In genomic region chr19:10757526-10757925, GRCm38 (mm10) we compare ENCODE assay signal across 21 mouse cellular contexts. TPM values are rescaled to one million over a fixed set of nuclear protein-coding genes. Genes with fewer than 3 reads are reported as not detected.
A peak's percentile ranks its signal among the peaks of the same experiment; 100 is the strongest.
DNase-seq lines count a peak whose midpoint lies in the region; ATAC-seq and TF ChIP-seq lines count a peak whose summit lies in the region.
"Had no signal": no experiment of that assay in that cellular context is flagged by ENCODE, and none has a peak within 500 bp of the region (broad histone marks: within the 10 kb centered on the region; RNA-seq: fewer than 3 reads in every experiment).

No protein-coding gene starts in this region.

- TF ChIP-seq POLR2A in cerebellum, adult 2 months (IDR thresholded peaks at IDR 0.05; ENCODE audit: borderline replicate concordance, insufficient read depth, low read length): no peak

- H3K27me3 ChIP-seq in kidney, postnatal 0 days (ENCODE audit: insufficient read depth, low read length): no peaks in the 10 kb centered on the region
- no peaks in the 10 kb centered on the region for H3K27me3 ChIP-seq in cerebellum, adult 2 months (ENCODE audit: control insufficient read depth, insufficient read depth, low read length)
- no peaks in the 10 kb centered on the region for H3K27me3 ChIP-seq in forebrain, embryonic 15.5 days
- no peaks in the 10 kb centered on the region for H3K27me3 ChIP-seq in forebrain, embryonic 12.5 days
- H3K27me3 ChIP-seq: embryonic facial prominence, embryonic 12.5 days; hindbrain, embryonic 13.5 days had no signal

- 75% methylated on average over 2 of the region's 2 CpGs for WGBS in kidney, postnatal 0 days
- 16% methylated on average over 2 of the region's 2 CpGs for WGBS in cerebellum, adult 2 months
- 79% methylated on average over 2 of the region's 2 CpGs for WGBS in forebrain, embryonic 15.5 days
- WGBS in forebrain, embryonic 12.5 days: 91% methylated on average over 2 of the region's 2 CpGs

- peak; percentile 7; the same call in 1 of the 2 replicates for ATAC-seq in kidney, postnatal 0 days (replicated peaks; ENCODE audit: low FRiP score, low read depth)
- ATAC-seq in forebrain, embryonic 15.5 days (replicated peaks): no peak
- ATAC-seq in forebrain, embryonic 12.5 days (ENCODE audit: low FRiP score): no peak
- ATAC-seq: forebrain, postnatal 0 days had no signal

- H3K9me3 ChIP-seq in kidney, postnatal 0 days (replicated peaks; ENCODE audit: low read length): no peaks in the 10 kb centered on the region
- H3K9me3 ChIP-seq in forebrain, embryonic 15.5 days: no peaks in the 10 kb centered on the region
- H3K9me3 ChIP-seq in forebrain, embryonic 12.5 days: no peaks in the 10 kb centered on the region
- H3K9me3 ChIP-seq: embryonic facial prominence, embryonic 12.5 days; hindbrain, embryonic 13.5 days; midbrain, embryonic 10.5 days had no signal

- no peak for DNase-seq in kidney, postnatal 0 days (ENCODE audit: low spot score)
- no peak for DNase-seq in kidney, adult 9 months
- DNase-seq in brain, adult 2 months (ENCODE audit: low read depth, low spot score): peak; percentile 82
- peak; percentile 66 to 84 for DNase-seq in cerebellum, adult 2 months
- DNase-seq in cerebellum, postnatal 36 days: peak; percentile 49 to 60
- DNase-seq in urinary bladder, postnatal 14 days (ENCODE audit: low spot score): no peak
- DNase-seq: adrenal gland, postnatal 14 days; forebrain, postnatal 0 days; kidney, adult 8-10 months; kidney, postnatal 36 days; lung, adult 2 months; lung, postnatal 4 days; right cerebral cortex, postnatal 4 days; thymus, postnatal 36 days had no signal

- H3K4me1 ChIP-seq in kidney, postnatal 0 days (replicated peaks; ENCODE audit: insufficient read depth, low read length): no peaks in the 10 kb centered on the region
- peaks cover 52% of the 10 kb centered on the region for H3K4me1 ChIP-seq in cerebellum, adult 2 months (ENCODE audit: control insufficient read depth, insufficient read depth, low read length)
- H3K4me1 ChIP-seq in forebrain, embryonic 15.5 days: no peaks in the 10 kb centered on the region
- 0 out of 2 replicates have a peak, but pooled peaks cover 4% of the 10 kb centered on the region for H3K4me1 ChIP-seq in forebrain, embryonic 12.5 days

- TF ChIP-seq CTCF in kidney, postnatal 0 days (IDR thresholded peaks at IDR 0.05; ENCODE audit: low read depth): no peak
- TF ChIP-seq CTCF in cerebellum, adult 2 months (IDR thresholded peaks at IDR 0.05; ENCODE audit: borderline replicate concordance, insufficient read depth, low read depth, low read length): no peak

- no peak overlapping the region for H3K4me2 ChIP-seq in kidney, postnatal 0 days (ENCODE audit: low read length)
- no peak overlapping the region for H3K4me2 ChIP-seq in forebrain, embryonic 15.5 days (replicated peaks)
- H3K4me2 ChIP-seq in forebrain, embryonic 12.5 days: no peak overlapping the region
- H3K4me2 ChIP-seq: embryonic facial prominence, embryonic 12.5 days; hindbrain, embryonic 13.5 days had no signal

- no peak overlapping the region for H3K9ac ChIP-seq in kidney, postnatal 0 days (ENCODE audit: low read depth, low read length)
- no peak overlapping the region for H3K9ac ChIP-seq in forebrain, embryonic 15.5 days (replicated peaks)
- H3K9ac ChIP-seq in forebrain, embryonic 12.5 days: no peak overlapping the region
- H3K9ac ChIP-seq: embryonic facial prominence, embryonic 12.5 days; forebrain, postnatal 0 days; hindbrain, embryonic 13.5 days had no signal

- H3K36me3 ChIP-seq in kidney, postnatal 0 days (ENCODE audit: insufficient read depth, low read length): no peaks in the 10 kb centered on the region
- H3K36me3 ChIP-seq in forebrain, embryonic 15.5 days: no peaks in the 10 kb centered on the region
- H3K36me3 ChIP-seq in forebrain, embryonic 12.5 days (replicated peaks): no peaks in the 10 kb centered on the region
- H3K36me3 ChIP-seq: embryonic facial prominence, embryonic 12.5 days; hindbrain, embryonic 13.5 days; midbrain, embryonic 10.5 days had no signal

- no peak overlapping the region for H3K27ac ChIP-seq in kidney, postnatal 0 days
- peak overlapping the region; percentile 57 for H3K27ac ChIP-seq in cerebellum, adult 2 months (ENCODE audit: insufficient read depth, low read length)
- no peak overlapping the region for H3K27ac ChIP-seq in forebrain, embryonic 15.5 days (replicated peaks)
- no peak overlapping the region for H3K27ac ChIP-seq in forebrain, embryonic 12.5 days
- H3K27ac ChIP-seq: embryonic facial prominence, embryonic 12.5 days; midbrain, embryonic 10.5 days had no signal

- no peak overlapping the region for H3K4me3 ChIP-seq in kidney, postnatal 0 days (replicated peaks; ENCODE audit: low read depth, low read length)
- H3K4me3 ChIP-seq in cerebellum, adult 2 months (replicated peaks; ENCODE audit: insufficient read depth, low read depth, low read length): no peak overlapping the region
- H3K4me3 ChIP-seq in forebrain, embryonic 15.5 days: no peak overlapping the region
- H3K4me3 ChIP-seq in forebrain, embryonic 12.5 days (replicated peaks): no peak overlapping the region
- H3K4me3 ChIP-seq: embryonic facial prominence, embryonic 12.5 days; erythroblast, embryonic 14.5 days; hindbrain, embryonic 13.5 days; midbrain, embryonic 10.5 days had no signal

RNA-seq across cellular contexts. Expression of gene Cd5, which starts 18.7 kb away (rescaled TPM):
- polyA plus RNA-seq in kidney, postnatal 0 days (2015; fragmentation: Nextera tagmentation; extraction: Ambion mirVana): 0.11 and 0.23 TPM in 2 replicates
- polyA plus RNA-seq in cerebellum, adult 2 months (2012; rRNA removed): 0.43 and 0.54 TPM in 2 replicates
- polyA plus RNA-seq in forebrain, embryonic 15.5 days (2015; fragmentation: Nextera tagmentation; extraction: Ambion mirVana): 0.22 and 0.26 TPM in 2 replicates
- polyA plus RNA-seq in forebrain, embryonic 12.5 days (2016; fragmentation: Nextera tagmentation; extraction: Ambion mirVana): not detected in 2 replicates
- polyA plus RNA-seq: erythroblast, embryonic 14.5 days; intestine, embryonic 14.5 days; midbrain, embryonic 10.5 days had no signal

Comparison
In these comparisons a context has a peak if more than half of its experiments do, and no peak if none do; other contexts are left out.
1. DNase-seq: peak in brain, adult 2 months (single experiment), cerebellum, adult 2 months (2 of 2) and cerebellum, postnatal 36 days (2 of 2); none in kidney, postnatal 0 days (single experiment), kidney, adult 9 months (single experiment) and urinary bladder, postnatal 14 days (single experiment).